Mouse (Mus musculus) spleen, adult 2 months (tissue): ENCODE measurements around the gene Tmem223.

Experiments used
- CTCF ChIP-seq: fragments of 200-500 bp; IDR thresholded peaks from 2 replicates; pipeline ENCODE4 v1.5.1; 2011; ENCODE audit warnings: mild to moderate bottlenecking, inconsistent platforms; ENCODE audit not compliant: insufficient read depth, insufficient read length, insufficient replicate concordance; ENCODE audit errors: extremely low read depth
- POLR2A ChIP-seq: fragments of 200-500 bp; IDR thresholded peaks from 2 replicates; pipeline ENCODE4 v1.6.1; 2011; ENCODE audit warnings: low read depth, low read length, inconsistent platforms

DNA sequence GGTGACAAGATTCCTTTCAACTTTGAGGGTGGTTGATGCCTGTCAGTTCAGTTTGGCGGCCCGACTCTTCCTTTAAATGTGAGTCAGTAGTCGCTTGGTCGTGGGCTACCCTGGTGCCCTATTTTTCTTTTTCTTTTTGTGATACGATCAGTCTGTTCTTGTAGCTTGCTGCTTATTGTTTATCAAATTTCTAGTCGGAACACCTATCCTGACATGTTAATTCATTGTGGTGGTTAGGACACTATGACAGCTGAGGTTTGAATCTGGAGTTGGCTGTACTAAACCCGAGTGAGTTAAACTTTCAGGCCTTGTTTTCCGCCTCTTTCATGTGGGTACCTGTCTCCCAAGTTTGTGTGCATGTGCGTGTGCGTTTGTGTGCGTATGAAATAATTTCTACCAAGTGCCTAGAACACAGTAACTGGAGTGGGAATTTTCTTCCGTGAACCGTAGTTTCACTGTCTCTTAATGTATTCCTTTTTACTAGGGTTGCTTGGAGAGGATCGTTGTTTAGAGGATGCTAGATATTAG is 13.3 kb upstream of the Tmem223 start:
- no peak for TF ChIP-seq POLR2A
- no peak for TF ChIP-seq CTCF
